Mouse (Mus musculus) thymus, postnatal 25 days (tissue): ENCODE data around the gene Gm884.
"Not testable (repeated sequence)": the region's sequence is repeated elsewhere in the genome, so short reads cannot be mapped to it uniquely, and the experiment has no call there.

ENCODE experiments used
- DNase-seq: peaks from one replicate; pipeline ENCODE4 v3.0.0; 2022

The Gm884 gene

GRCm38 (mm10) chr11:103634806-103635205 lies 13.9 kb upstream of the Gm884 start:
- DNase-seq: no peak

- no peak for DNase-seq
Measured at GRCm38 (mm10) chr11:103627453-103627852, 6.5 kb upstream of the Gm884 start.

- no peak for DNase-seq
Measured at GRCm38 (mm10) chr11:103610772-103611171, 10.2 kb downstream of the Gm884 start.

GRCm38 (mm10) chr11:103606611-103607010 lies 14.3 kb downstream of the Gm884 start:
- no peak for DNase-seq

GRCm38 (mm10) chr11:103578339-103578738 lies 42.6 kb downstream of the Gm884 start:
- DNase-seq: no peak

GRCm38 (mm10) chr11:103556021-103556420 lies 64.9 kb downstream of the Gm884 start:
- no peak for DNase-seq

GRCm38 (mm10) chr11:103534973-103535372 lies 86.0 kb downstream of the Gm884 start:
- DNase-seq: not testable (repeated sequence)

- DNase-seq: no peak
Measured at GRCm38 (mm10) chr11:103512111-103512510, 108.8 kb downstream of the Gm884 start.

- DNase-seq: no peak
Measured at GRCm38 (mm10) chr11:103504497-103504896, 116.4 kb downstream of the Gm884 start, which contains the start of gene Lrrc37a. TSS of gene Lrrc37a (minus strand) at chr11:103504597.
